Mouse (Mus musculus) spleen, postnatal 14 days (tissue): ENCODE measurements around the gene Pik3r4.
A peak's percentile ranks its signal among the peaks of the same experiment; 100 is the strongest.
"Not testable (repeated sequence)": the region's sequence is repeated elsewhere in the genome, so short reads cannot be mapped to it uniquely, and the experiment has no call there.

Experiments used
- DNase-seq, 2 experiments: peaks; one replicate each; pipeline ENCODE4 v3.0.0; 2021 to 2022; ENCODE audit warnings: low spot score in 2 of 2

Pik3r4 gene

DNA sequence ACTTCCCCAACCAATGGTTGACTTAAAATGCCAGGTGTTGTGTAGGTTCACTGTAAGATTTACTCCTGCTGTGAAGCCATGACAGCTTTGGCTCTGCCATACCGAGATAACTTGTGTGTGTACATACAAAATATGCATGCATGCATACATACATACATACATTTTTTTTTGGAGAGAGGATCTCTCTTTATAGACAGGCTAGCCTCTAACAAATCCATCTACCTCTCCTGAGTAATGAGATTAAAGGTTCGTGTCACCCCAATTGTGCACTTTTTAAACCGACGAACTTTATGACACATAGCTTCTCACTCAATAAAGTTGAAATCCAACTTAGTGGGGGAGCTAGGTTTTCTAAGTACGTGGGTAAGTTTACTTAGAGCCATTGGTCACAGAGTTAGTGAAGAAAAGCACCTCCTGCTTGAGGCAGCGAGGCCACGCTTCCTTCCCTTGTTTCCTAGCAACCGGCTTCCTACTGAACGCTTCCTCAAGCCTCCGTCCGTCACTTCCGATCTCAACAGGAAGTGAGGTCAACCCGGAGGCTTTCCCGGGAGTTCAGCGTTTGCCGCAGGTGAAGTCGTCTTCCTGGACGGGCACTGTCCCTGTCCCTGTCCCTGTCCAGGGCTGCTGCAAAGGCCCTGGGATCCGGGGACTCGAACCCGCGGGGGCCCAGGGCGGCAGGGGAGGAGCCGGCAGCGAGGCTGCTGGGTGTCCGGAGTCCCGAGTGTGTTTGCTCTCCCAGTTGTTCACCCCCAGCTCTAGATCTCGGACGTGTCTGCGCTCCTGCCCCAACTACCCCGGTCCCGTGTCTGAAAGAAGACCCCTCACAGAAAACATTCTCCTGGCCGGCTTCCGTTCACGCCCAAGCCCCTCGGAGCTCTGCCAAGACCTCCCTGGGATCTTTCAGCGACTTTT is at the start of gene Pik3r4:
Pik3r4 (plus strand) TSS at position 519 of the 912 bp plus-strand sequence.
- peak; percentile 42 to 59 for DNase-seq

- no peak for DNase-seq
Observed at GRCm38 (mm10) chr9:105598906-105599305, 43.9 kb upstream of the Pik3r4 start.

- DNase-seq, result no peak
Observed at GRCm38 (mm10) chr9:105611980-105612771, 30.6 kb upstream of the Pik3r4 start.

DNA sequence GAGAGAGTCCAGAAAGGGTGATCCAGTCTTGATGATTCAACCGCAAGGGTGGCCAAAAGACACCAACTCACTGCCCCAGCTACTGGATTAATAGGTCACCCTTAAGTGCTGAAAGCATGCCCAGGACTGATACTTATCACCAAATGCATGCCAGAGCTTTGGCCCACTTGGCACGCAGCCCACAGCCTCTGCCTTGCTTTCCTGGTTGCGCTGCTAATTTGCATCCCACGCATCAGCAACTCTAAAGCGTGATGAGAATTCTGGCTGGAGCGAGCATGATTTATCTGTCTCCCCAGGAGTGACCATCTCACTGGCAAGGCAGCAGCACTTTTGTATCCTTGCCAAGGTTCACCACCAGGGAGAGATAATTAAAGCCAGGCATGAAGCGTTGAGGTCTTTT is 29.9 kb upstream of the Pik3r4 start:
- DNase-seq, result no peak

- no peak for DNase-seq
Observed at GRCm38 (mm10) chr9:105615952-105616351, 26.8 kb upstream of the Pik3r4 start.

DNA sequence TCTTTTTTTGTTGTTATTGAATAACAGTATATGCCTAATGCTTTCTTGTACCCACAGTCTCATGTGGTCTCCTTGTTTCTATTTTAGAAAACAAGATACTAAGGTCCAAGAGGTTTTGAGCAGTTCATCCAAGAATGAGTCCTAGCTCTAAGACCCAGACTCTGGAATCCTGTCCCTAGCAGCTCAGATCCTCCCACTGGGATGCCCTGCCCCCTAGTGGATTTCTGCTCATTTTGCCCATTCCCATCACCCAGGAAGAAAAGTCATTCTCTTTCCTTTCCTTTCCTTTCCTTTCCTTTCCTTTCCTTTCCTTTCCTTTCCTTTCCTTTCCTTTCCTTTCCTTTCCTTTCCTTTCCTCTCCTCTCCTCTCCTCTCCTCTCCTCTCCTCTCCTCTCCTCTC is 25.5 kb upstream of the Pik3r4 start:
- DNase-seq, result not testable (repeated sequence)

DNA sequence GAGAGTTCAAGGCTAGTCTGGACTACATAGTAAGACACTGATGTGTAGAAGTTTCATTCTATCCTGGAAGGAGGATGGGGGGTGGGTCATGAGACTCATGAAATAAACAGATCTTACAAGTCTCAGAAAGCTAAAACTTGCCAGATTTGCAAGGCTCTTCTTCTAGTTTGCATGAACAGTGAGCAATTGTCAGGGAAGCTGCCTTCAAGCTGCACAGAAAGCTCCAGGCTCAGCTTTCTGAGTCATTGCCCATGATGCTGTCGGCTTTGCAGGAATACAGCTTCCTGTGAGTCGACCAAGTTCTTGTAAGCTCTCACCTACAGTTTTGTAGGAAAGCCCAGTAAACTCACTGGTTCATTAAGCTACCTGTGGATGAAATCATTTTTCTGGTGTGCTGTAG is 8.8 kb upstream of the Pik3r4 start:
- DNase-seq, result no peak

DNA sequence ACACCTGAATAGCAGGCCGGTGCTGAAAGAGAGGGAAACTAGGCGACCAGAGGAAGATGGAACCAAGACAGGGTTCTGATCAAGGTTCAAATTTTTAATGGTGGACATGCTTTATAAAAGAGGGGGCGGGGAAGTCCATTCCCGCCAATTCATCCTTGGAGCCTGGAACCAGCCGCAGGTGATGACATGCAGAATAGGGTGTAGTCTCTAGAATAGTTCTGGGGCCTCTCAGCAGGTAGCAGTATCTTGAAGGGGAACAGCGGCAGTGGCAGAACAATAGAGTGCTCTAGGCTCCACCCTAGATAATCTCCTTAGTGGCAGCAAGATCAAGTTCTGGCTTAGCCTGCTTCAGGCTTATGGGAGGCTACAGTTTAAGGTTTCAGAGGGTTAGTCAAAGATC is 1.4 kb upstream of the Pik3r4 start:
- DNase-seq, result not testable (repeated sequence)

- no peak for DNase-seq
Observed at GRCm38 (mm10) chr9:105656189-105656588, 13.4 kb downstream of the Pik3r4 start.

- DNase-seq, result no peak
Observed at GRCm38 (mm10) chr9:105658216-105658615, 15.4 kb downstream of the Pik3r4 start.

DNA sequence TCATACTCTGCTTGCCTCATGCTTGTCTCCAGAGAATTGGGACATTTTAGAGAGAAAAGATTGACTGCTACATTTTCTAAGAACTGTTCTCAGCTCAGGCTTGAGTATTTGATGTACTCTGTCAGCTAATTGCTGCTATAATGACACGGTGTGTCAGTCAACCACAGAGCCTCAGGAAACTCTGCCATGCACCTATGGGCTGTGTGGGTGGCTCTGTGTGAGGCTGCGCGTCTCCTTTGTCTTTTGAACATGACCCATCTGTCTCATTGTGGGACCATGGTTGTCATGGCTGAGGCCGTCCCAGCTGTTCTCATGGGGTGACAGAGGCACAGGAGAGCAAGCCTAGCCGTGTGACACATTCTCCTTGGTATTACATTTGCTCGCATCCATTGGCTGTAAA is 17.1 kb downstream of the Pik3r4 start:
- DNase-seq, result peak in 1 of 2 experiments; percentile 25

- DNase-seq, result no peak
Observed at GRCm38 (mm10) chr9:105665269-105665668, 22.5 kb downstream of the Pik3r4 start.

DNA sequence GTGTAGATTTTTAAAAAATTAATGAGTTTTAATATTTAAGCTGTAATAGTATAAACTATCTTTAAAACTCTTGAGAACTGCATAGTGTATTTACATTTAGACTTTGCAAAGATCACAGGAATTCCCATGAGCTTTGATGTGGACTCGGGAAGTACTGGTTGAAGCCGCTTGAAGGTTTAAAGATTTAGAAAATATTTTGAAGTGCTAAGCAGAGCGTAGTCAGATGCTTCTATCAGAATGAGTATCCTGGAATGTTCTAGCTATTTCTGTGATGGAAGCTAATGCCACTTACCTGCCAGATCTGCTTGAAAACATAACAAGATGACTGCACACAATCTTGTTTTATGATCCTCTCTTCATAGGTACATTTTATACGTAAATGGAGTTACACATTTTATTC is 28.1 kb downstream of the Pik3r4 start:
- no peak for DNase-seq

- DNase-seq, result no peak
Observed at GRCm38 (mm10) chr9:105672032-105672431, 29.3 kb downstream of the Pik3r4 start.

DNA sequence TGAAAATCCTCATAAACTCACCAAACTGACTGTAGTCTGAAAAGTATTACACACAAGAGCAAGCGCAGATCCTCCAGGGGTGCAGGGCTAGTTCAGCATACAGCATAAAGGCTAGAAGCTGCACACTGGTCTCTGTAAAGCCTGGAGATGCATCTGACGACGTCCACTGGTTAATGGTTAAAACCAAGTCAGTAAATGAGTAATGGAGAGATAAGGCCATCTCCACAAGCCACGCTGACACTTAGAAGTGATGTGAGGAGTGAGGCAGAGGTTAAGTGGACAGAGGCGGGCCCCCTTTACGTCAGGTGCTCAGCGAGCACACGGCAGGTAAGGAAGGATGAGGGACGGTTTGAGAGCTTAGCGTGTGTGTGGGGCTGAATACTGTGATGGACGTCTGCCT is 33.2 kb downstream of the Pik3r4 start:
- no peak for DNase-seq

- DNase-seq, result no peak
Observed at GRCm38 (mm10) chr9:105681386-105681785, 38.6 kb downstream of the Pik3r4 start.

DNA sequence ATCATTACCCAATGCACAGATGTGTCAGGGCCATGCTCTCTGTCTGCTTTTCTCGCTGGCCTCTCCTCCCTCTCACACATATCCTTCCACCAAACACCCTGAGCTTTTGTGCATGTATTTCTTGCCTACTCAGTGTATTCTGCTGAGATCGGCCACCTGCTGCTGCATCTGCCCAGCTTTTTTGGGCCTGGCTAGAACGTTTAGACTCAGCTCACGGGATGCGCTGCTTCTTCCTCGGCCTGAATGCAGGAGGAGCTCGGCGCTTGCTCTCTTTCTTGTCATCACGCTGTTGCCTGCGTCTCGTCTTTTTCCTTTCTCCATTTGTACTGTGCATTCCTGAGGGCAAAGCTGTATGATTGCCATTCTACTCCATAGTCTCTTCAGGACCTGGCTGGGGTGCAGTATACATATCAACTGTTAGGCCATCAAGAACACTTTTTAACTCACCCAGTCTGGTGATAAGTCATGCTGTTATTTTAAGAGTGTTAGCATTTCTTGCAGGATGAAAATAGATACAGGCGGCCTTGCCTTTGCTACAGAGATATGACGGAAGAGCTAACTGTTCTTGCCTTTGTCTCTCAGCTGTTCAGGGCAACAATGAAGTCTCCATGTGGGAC is 41.9 kb downstream of the Pik3r4 start:
- no peak for DNase-seq

DNA sequence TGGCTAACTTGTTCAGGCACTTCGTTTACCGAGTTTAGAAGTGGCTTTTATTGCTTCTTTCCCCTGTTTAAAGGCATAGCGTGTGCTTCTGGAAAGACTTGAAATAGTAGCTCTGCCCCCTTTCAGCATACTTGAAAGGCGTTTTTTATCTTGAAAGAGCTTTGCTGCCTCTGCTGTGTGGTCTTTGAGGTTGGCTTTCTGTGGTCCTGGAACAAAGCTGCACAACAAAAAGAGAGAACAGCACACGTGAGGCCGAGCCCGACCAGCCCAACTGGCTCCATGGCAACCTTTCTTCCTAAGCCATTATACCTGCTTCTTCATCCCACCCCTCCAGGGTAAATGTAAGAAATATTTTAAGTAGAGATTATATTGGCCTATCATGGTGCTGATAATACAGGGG is 46.7 kb downstream of the Pik3r4 start:
- no peak for DNase-seq

DNA sequence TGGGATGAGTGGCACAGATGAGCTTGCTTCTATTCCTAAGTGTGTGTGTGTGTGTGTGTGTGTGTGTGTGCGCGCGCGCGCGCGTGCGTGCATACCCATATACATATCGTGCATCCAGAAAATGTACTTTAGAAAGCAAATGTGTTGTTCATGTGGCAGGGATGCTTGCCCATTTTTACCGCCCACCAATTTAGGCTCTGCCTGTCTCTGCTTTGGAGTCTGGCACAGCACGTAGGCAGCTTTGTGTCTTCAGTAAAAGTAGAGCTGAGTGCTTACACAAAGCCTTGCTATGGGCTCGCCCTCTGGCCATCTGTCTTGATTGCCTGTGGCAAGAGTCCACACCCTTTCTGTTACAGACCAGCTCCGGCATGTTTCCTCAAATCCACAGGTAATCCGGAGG is 49.7 kb downstream of the Pik3r4 start:
- DNase-seq, result no peak

- DNase-seq, result no peak
Observed at GRCm38 (mm10) chr9:105693056-105693455, 50.3 kb downstream of the Pik3r4 start.

GRCm38 (mm10) chr9:105693854-105694253 is 51.1 kb downstream of the Pik3r4 start:
- DNase-seq, result peak; percentile 15 to 50

DNA sequence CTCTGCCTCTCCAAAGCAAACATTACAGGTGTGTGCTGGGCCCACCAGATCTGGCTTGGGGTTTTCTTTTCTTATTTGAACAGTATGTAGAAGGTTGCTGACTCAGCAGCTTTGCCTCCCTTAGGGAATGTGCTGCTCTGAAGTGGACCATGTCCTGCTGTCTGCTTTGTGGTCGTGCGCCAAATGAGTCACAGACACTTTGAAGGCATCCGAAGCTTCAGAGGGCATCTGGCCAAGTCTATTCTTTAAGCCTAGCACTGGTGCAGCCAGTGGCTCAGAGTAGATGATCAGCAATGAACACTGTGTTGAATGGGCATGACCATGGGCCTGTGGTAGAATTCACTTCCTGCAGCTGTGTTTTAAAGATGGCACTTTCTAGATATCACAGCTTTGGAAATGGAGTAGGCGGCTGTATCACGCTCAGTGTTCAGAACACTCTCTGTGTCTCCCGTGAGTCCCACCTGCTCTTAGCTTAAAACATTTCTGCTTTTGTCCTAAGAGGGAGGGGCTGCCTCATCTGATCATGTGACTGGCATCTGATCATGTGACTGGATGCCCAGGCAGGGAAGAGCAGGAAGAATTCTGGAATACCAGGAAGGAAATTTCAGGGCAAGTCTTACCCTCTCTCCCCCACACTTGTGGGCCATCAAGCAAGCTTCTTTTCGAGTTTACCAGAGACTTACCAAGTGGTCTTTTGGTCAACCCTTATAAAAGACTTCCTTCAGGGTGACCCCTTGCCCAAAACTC is 54.2 kb downstream of the Pik3r4 start:
- no peak for DNase-seq
